Mouse (Mus musculus) layer of hippocampus, adult 9-11 months (tissue): ENCODE data around the gene Hacd2.

Experiments
- DNase-seq: peaks from one replicate; pipeline ENCODE4 v3.0.0; 2022

The Hacd2 gene

DNA sequence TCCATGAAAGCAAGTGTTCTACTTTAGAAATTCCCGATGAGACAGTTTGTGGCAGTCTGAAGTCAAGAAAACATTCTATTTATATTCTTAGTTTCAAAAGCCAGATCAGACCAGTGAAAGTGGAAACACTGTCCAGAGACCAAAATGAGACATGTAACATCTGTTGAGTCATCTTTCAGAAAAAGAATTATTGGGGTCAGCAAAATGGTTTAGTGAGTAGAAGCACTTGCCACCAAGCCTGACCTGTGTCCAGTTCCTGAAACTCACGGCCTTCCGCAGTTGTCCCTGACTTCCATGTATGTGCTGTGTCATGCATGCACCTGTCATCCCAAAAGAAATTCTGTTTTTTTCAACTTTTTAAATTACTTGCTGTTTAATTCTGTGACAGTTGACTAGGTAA lies 34.6 kb downstream of the Hacd2 start:
- no peak for DNase-seq

DNA sequence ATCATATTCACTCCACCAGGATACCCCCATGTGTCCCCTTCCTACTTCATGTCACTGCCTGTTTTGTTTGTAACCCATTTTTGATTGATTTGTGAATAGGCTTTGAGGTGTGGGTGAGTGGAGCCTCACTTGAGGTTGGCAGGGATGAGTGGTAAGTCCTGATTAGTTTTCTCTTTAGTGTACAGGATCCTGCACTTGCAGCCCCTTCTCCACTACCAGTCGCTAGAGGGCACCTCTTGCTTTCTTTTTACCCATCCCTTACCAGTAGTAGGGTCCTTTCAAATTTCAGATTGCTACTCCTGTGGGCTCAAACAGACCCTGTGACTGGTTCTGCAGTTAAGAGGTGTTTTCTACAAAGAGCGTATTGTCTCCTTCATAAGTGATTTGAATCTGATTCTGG lies 38.8 kb downstream of the Hacd2 start:
- DNase-seq = no peak

GRCm38 (mm10) chr16:35065724-35066123 lies 43.5 kb downstream of the Hacd2 start:
- no peak for DNase-seq

GRCm38 (mm10) chr16:35067095-35067494 lies 44.9 kb downstream of the Hacd2 start:
- no peak for DNase-seq

DNA sequence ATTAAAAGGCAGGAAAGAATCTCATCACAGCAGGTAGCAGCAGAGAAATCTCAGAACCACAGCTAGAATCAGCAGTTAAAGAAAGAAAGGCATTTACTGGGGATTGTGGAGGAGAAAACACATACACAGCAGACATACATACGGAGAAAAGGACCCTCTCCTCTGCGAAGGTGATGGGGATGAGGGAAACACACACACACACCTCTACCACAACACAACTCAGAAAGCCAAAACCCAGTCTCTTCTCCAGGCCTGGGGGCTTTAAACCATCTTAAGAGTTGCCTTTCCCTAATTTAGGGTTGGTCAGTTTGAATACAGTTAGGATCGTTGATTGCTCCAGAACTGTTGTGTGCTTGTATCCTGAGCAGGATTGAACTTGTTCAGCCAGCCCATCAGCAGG lies 45.4 kb downstream of the Hacd2 start:
- no peak for DNase-seq

DNA sequence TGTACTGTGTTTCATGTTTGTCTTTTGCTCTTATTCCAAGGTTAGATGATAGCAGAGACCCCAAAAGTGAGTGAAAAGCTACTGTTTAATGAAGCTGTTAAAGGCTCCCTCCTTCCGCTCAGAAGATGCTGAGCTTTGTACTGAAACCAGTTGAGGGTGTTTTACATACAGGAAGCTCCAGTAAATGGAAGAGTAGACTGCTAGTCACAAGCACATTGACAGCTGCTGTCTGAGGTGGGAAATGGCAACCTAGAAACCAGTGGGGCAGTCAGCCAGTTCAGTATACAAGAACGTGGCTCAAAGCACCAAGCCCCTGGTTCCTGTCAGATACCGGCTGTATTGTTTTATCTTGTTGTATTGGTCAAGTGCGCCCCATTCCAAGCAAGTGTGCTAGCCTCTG lies 46.7 kb downstream of the Hacd2 start:
- no peak for DNase-seq

- DNase-seq = no peak
Observed at GRCm38 (mm10) chr16:35074436-35074835, 52.2 kb downstream of the Hacd2 start.

DNA sequence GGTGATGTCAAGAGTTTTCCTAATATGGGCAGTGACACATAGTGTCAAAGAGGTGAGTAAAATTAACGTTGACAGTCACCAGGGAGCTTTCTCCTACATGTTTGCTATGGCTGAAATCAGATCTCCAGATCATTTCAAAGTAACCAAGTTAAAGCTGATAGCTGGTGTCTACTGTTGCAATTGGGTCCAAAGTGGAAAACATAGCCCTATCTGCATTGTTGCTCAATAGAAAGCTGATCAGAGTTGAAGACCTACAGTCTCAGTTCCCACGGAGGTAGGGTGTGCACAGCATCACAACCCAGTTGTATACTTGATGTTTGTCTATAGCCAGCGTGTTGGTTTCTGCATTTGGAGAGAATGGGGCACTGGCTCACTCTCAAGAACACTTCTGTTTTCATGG lies 53.4 kb downstream of the Hacd2 start:
- no peak for DNase-seq

- DNase-seq = no peak
Observed at GRCm38 (mm10) chr16:35093500-35093899, 71.3 kb downstream of the Hacd2 start.

- DNase-seq = no peak
Observed at GRCm38 (mm10) chr16:35097870-35098530, 75.8 kb downstream of the Hacd2 start.

DNA sequence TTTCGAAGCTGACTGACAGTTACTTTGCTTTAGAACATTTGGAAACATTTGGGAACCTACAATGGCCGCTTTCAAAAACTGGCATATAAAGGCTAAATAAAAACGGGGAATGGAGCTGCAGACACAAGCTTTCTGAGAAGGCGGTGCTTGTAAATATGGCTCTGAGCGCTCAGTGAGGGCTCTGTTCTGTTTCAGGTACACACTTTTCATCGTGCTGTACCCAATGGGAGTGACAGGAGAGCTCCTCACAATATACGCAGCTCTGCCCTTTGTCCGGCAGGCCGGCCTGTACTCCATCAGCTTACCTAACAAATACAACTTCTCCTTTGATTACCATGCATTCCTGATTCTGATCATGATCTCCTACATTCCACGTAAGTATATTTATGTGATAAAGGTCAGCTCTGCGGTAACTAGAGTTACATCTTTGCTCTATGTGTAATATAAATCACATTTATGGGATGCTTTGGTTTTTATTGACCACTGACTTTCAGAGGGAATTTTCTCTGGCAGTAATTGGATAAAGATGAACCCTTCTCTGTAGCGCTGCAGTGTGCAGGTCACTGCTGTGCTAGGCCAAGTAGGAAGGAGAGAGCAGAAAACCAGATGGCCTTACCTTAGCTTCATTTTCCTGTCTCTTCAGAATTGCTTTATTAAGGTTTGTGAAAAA lies 79.7 kb downstream of the Hacd2 start:
- no peak for DNase-seq

DNA sequence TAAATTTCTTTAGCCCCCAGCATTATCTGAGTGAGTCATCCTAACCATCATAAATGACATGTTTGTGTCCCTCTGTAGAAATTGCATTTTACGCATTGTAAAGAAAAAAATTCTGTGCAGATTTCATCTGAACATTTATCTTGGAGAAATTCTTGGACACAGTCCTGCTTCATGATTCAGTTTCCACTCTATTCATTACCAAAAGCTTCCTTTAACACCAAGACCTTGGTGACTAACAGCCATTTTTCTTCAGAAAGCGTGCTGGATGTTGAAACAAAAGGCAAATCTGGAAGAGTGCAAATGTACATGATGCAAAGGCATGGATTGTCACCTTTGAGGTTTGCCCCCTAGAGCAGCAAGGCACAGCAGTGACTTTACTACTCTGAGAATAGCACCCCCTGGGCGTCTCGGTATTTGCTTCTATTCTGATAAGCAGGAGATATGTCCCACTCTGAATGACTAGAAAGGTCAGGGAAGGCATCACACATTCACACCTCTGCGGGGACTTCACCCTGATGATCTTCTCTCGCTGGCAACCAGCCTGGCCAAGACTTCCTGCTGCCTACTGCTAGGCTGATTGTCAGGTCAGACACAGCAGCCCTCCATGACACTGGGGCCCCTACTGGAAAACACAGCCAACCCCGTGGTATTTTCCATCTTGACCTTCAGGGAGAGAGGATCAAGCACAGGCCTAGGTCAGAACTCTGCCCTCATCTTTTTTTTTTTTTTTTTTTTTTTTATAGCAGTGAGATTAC lies 80.8 kb downstream of the Hacd2 start:
- DNase-seq = no peak

GRCm38 (mm10) chr16:35107985-35108384 lies 85.8 kb downstream of the Hacd2 start:
- no peak for DNase-seq

DNA sequence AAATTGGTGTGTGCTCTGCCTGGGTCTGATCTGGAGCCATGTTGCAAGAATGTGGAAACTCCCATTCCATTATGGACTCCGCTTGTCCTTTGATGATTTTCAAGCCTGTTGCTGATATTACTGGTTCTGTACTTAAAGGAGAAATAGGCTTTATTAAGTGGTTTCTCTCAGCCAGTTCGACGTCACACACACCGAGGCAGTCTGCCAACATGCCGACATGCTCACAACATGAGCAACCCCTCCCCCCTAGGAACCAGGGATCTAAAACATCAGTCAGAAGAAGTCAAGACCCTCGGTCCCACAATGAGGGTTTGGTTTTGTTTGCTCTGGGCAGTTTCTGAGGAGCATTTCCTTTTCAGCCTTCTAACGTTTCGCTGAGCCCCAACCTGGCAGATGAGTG lies 86.9 kb downstream of the Hacd2 start:
- no peak for DNase-seq

GRCm38 (mm10) chr16:35109656-35110291 lies 87.5 kb downstream of the Hacd2 start:
- no peak for DNase-seq

DNA sequence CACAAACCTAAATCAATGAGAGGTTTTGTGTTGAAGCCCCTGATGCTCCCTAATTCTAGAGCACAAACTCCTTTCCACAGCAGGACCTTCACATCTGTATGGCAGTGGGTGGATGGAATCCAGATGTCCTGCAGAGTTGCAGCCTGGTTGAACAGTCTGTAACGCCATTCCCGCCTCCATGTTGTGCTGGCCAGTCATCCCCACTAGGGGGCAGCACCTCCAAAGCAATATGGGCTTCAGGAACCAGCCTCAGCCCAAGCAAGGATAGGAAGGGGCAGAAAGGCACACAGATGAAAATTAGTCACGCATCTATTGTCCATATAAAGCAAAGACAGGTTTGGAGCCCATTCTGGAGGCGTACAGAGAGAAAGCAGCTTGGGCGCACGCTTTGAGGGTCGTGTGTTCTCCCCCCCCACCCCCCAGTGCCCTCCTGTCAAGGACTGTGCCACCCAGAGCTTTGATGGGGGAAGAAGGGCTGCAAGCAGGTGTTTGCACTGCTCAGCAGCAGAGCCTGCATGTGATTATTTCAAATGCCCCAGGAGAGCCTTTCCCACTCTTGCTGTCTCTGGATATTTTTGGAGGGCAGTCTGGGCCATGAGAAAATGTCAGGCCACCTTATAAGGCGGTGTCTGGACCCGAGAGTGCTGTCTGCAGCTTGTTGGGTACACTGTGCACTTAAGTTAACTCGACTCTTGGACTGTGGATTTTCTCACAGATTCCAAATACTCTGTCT lies 88.3 kb downstream of the Hacd2 start:
- peak; percentile 71 for DNase-seq

GRCm38 (mm10) chr16:35111143-35111620 lies 89.0 kb downstream of the Hacd2 start:
- no peak for DNase-seq

- DNase-seq = no peak
Observed at GRCm38 (mm10) chr16:35113496-35113895, 91.3 kb downstream of the Hacd2 start.

DNA sequence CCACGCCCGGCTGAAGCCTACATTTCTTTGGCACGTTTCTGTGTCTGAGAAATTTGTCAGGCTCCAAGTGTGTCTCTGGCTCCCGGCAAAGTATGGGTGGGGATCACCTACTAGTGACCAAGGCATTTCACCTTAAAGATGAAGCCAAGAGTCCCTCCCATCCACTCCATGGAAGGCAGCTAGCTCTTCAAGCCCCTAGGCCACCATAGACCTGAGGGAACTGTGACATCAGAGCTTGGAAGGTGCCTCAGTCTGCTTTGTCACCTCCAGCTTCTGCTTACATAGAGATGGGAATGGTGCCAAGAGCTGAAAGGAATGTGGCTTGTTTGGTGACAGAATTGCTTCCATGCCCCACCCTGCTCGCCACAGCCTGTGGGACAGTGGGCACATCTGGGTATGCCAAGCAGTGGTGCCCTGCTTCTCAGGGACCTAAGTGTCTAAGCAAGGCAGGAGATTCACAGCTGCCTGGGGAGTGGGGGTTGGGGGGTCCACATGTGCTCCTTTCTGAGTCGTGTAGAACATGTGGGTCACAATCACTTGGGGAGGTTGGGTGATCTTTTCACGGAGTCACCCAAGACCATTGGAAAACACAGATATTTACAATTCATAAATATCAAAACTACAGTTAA lies 94.2 kb downstream of the Hacd2 start:
- no peak for DNase-seq

DNA sequence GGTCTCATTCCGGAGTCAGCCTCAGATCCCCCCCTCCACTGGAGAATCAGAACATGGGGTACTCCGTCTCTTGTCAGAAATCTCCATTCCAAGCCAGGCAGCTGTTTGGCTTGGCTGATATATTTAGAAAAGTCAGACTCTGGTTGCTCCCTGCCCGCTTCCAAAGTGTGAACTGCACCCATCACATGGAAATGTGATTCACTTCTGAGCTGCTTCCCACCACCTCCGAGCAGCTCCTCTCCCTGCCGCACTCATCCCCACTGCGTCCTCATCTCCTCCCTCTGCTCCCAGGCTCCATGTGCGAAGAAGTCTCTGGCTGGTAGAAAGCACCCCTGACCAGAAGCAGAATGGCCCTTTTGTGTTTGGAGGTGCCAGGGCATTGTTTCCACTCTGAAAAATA lies 95.2 kb downstream of the Hacd2 start:
- no peak for DNase-seq

- no peak for DNase-seq
Observed at GRCm38 (mm10) chr16:35120603-35121002, 98.4 kb downstream of the Hacd2 start.

- DNase-seq = no peak
Observed at GRCm38 (mm10) chr16:35127270-35127669, 105.0 kb downstream of the Hacd2 start.
